Mouse (Mus musculus): ENCODE results near the gene Hoxa13. TPM values are rescaled to one million over a fixed set of nuclear protein-coding genes. Genes with fewer than 3 reads are reported as not detected.

The Hoxa13 gene
- not detected for total RNA-seq (2023)

GRCm38 (mm10) chr6:52260654-52261575, at the start of gene Hoxa13:
Hoxa13 (minus strand) TSS chr6:52260880.

DNA sequence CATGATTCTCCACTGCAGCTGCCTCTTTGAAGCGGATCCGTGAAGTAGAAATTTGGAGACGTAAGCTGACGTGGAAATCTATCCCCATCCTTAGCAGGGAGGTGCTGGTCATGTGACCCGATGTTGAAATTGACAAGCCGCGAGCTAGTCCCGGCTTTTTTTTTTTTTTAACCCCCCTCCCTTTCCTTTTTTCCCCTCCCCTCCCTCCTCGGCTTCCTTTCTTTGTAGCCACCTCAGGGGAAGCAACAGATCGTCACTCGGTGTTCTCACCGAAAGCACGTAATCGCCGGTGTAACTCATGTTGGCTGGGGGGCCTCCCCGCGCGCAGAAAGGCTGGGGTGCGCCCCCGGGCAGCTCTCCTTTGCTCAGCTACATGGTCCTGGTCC, 14.9 kb downstream of the Hoxa13 start, which contains the start of gene Hoxa11:
Gene Hoxa11 (minus strand): TSS at position 54 of the 386 bp plus-strand sequence.

DNA sequence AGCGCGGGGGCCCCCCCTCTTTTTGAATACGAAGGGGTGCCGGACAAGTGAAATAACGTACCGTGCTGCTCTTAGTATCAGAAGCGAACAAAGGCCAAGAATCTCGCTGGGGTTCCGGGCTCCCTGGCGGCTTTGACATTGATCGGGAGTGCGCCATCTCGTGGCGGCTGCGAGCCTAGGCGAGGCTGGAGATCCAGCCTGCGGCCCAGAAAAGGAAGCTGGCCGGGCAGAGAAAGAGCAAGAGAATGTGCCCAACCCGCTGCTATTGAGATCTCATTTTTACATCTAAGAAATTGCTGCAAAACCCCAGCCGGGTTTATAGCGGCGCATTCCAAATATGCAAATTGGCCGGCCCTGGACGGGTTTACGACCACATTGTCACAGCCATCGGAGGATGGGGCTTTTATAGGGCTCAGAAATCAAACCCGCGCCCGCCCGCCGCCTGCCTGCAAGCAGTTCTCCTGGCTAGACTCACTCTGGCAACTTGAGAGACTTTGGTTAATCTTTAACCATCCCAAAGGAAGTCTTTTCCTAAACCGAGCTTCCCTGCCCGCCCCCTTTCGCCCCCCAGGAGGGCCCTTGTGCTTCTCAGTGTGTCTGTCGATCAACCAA, 20.2 kb downstream of the Hoxa13 start, which contains the start of gene Hoxa10:
Gene Hoxa10 (minus strand): TSS at position 466 of the 612 bp plus-strand sequence.

DNA sequence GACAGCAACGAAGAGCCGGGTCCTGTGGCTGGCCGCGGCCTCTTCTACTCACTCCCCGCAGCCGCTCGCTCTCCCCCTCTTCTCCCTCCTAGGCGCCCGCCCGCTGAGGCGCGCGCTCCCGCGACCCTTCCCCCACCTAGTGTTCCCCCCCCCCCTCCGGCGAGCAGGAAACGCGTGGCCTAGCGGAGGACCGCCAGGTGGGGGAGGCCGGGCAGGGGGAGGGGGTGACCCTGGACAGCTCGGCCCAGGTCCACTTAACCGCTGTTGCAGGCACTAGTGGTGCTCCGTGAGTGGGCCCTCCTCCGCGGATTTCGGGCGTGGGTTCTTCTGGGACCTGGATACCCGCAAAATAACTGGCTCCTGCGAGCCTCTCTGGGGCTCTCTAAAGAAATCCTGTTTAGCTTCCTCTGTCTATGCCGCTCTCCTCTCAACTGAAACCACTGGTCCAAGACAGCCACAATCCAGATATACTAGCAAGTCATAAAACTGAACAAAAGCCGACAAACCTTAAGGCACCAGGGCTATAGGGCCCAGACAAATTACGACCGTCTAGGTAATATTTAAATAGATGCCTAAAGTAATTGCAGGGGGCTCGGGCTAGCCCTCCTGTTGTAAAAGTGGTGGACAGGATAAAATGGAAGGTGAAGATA, 30.0 kb downstream of the Hoxa13 start, which contains the start of gene Hoxa9:
Gene Hoxa9 (minus strand): TSS at position 574 of the 650 bp plus-strand sequence.

GRCm38 (mm10) chr6:52221337-52221992, 39.2 kb downstream of the Hoxa13 start, which contains the start of gene Hoxa7:
Hoxa7 (minus strand) TSS chr6:52221854.

DNA sequence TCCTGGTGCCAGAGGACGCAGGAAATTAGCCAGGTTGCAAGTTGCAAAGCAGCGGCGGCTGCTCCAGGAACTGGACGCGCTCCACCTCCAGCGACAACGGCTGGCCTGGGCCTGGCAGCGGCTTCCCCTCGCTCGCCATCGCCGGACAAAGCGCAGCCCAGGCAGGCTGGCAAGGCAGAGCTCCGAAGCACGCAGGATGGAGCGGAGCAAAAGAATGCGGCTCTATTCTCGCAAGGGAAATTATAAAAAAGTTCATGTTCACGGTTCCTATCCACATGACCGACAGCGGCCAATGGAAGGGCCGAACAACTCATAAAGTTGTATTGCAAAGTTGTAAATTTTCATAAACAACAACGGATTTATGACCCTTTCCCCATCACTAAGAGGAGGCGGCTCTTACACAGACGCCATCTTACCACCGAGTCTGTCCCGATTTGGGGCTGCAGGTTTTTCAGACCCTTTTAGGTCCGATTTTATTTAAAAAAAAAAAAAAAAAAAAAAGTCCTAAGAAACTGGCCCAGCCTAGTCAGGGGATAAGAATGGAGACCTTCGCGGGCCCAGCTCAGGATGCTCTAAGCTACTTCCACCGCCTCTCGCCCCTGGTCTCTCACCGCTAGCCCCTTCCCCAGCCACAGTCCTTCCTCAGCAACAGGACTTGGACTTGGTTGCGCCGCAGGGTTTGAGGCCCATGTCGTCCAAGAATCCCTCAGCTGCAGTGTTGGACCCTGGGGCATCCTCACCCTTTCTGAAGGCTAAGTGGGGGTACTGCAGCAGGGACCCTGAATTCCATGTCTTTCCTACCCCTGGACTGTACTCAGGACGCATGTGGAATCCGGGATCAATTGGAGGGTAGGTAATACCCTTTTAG, 47.3 kb downstream of the Hoxa13 start, which contains the start of the genes Hoxa3 and Gm28308:
Gene Hoxa3 (minus strand): TSS at position 218 of the 868 bp plus-strand sequence.
Gene Gm28308 (minus strand): TSS at position 221 of the 868 bp plus-strand sequence.

GRCm38 (mm10) chr6:52208072-52208867, 52.4 kb downstream of the Hoxa13 start, which contains the start of gene Hoxa6:
Hoxa6 (minus strand) TSS chr6:52208722.

Other genes starting within 250 kb of the Hoxa13 start
- gene Skap2, start 248.3 kb downstream of the Hoxa13 start, total RNA-seq (2023) = 100 to 1,000 TPM; 199 to 208 TPM
- gene Hoxa1, start 102.6 kb downstream of the Hoxa13 start, total RNA-seq (2023) = not detected
- gene Hoxa2, start 96.0 kb downstream of the Hoxa13 start, total RNA-seq (2023) = under 1 TPM in 1 of 2 experiments, not detected in 1; 0.27 TPM
- gene 5730596B20Rik, start 83.4 kb downstream of the Hoxa13 start, total RNA-seq (2023) = not detected
- under 1 TPM in 1 of 2 experiments, not detected in 1; 0.22 TPM for gene Hoxa4, start 69.1 kb downstream of the Hoxa13 start, total RNA-seq (2023)
- under 1 TPM; 0.18 to 0.20 TPM for gene Hoxa5, start 56.3 kb downstream of the Hoxa13 start, total RNA-seq (2023)
- not detected for gene Hoxa6, start 52.2 kb downstream of the Hoxa13 start, total RNA-seq (2023)
- not detected for gene Hoxa3, start 47.5 kb downstream of the Hoxa13 start, total RNA-seq (2023)
- gene Gm28308, start 47.5 kb downstream of the Hoxa13 start, total RNA-seq (2023) = not detected
- gene Hoxa7, start 39.0 kb downstream of the Hoxa13 start, total RNA-seq (2023) = under 1 TPM; 0.38 to 0.46 TPM
- under 1 TPM; 0.97 to 1.00 TPM for gene Hoxa9, start 29.8 kb downstream of the Hoxa13 start, total RNA-seq (2023)
- not detected for gene Hoxa10, start 20.0 kb downstream of the Hoxa13 start, total RNA-seq (2023)
- gene Hoxa11, start 15.1 kb downstream of the Hoxa13 start, total RNA-seq (2023) = not detected
- gene Evx1, start 52.6 kb upstream of the Hoxa13 start, total RNA-seq (2023) = not detected